Mouse (Mus musculus) liver (tissue): ENCODE data around the gene Kcnk6.

Experiments
- DNase-seq: peaks from one replicate; pipeline ENCODE4 v3.0.0-alpha.2; 2020; ENCODE audit warnings: mixed read lengths

Gene Kcnk6

DNA sequence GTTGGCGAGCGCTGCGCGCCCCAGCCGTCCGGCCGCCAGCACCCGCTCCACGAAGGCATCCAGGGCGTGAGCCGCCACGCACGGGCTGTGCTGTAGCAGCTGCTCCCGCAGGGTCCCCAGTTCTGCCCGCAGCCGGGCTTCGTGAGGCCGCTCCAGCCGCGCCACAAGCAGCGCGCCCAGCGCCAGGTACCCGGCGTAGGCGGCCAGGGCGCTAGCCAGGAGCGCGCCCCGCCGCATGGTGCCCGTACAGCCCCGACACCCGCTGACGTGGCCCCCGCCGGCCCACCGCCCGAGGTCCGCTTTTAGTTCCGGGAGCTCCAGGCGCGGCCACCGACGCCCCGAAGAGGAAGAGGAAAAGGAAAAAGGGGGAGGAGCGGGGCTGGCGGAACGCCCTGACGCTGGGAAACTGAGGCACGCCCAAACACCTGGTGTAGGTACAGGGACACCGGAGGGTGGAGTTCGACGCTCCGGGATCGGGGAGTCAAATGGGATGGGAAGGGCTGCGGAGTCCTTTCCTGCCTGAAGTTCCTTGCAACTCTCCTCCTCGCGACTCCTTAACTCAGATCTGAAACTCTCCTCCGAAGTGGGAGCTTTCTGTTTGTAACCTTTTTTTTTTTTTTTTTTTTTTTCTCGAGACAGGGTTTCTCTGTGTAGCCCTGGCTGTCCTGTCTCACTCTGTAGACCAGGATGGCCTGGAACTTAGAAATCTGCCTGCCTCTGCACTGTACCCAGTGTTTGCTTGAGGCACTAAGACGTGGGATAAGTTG, at the start of gene Kcnk6:
Gene Kcnk6, minus strand, starts transcription at position 269 of the 767 bp plus-strand sequence.
- DNase-seq, result peak; percentile 20

GRCm38 (mm10) chr7:29281201-29282073, 49.1 kb upstream of the Kcnk6 start, which contains the start of gene Spint2:
Gene Spint2 (minus strand): TSS chr7:29281912.
- DNase-seq, result peak; percentile 66

DNA sequence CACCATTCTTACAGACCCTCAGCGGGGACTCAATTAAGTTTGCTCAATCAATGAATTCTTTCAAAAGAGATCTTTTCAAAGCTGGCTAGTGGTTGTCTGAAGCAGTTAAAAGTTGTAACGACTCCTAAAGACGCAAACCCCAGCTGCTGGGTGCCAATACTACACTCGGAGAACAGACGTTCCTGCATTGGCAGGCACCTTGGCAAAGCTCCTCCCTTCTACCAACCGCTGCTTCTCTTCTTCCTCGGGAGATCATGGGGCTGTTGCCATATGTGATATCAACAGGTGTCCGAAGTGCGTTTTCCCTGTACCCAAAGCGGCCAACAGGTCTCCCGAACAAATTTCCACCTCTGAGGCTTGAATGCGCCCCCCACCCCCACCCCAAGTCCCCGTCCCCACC, 48.5 kb upstream of the Kcnk6 start:
- no peak for DNase-seq

GRCm38 (mm10) chr7:29279924-29280323, 47.6 kb upstream of the Kcnk6 start:
- DNase-seq, result no peak

DNA sequence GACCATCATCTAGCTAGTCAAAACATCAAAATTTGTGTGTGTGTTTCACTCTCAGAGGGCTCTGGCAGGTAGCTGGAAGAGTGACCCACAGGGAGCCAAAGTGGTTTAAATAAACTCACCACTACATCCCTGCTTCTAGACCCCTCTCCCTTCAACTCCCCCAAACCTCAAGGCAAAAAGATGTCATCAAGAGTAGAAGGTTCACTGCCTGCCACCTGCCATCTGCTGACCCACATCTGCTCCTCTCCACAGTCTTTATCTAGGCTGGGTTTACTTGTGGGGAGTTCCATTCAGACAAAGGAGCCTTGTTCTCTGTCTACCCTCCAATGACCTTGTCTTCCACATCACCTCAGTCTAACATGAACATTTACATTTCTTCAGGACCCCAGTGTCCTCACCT, 46.9 kb upstream of the Kcnk6 start:
- no peak for DNase-seq

- no peak for DNase-seq
Measured at GRCm38 (mm10) chr7:29277510-29277909, 45.2 kb upstream of the Kcnk6 start.

DNA sequence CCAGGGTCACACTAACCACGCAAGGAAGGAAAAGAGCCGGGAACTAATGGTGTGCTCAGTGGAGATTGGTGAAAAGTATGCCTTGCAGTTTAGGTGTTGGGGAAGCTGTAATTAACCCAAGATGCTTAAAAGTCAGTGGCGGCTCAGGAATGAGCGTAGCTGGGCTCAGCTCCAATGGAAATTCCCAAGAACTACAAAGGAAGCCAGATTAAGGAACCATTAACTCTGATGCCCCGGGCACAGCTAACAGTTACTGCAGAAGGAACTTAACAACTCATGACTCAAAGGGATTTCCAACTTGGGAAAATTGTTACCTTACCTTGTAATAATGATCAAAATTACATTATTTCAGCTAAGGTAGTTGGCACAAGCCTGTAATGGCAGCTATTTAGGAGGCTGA, 44.4 kb upstream of the Kcnk6 start:
- no peak for DNase-seq

GRCm38 (mm10) chr7:29271687-29272465, 39.6 kb upstream of the Kcnk6 start:
- no peak for DNase-seq

GRCm38 (mm10) chr7:29270445-29270844, 38.1 kb upstream of the Kcnk6 start:
- DNase-seq, result no peak

DNA sequence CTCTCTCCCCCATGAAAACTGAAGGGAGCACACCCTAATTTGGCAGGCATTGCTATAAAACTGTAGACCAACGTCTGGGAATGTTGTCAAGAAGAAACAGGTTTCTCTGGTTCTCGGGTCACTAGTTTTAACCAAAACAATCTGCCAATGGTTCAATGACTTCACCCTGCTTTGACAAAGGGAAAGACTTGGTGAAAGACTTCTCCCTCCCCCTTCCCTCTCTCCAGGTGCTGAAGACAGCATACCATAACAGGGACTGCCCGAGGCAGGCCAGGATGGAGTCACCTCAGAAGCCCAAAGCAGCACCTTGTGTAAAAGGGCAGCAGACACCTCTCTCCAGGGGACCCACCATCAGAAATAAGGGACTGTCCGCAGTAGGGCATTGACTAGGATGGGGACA, 34.6 kb upstream of the Kcnk6 start:
- no peak for DNase-seq

- no peak for DNase-seq
Measured at GRCm38 (mm10) chr7:29265636-29266035, 33.3 kb upstream of the Kcnk6 start.

GRCm38 (mm10) chr7:29263831-29264230, 31.5 kb upstream of the Kcnk6 start:
- no peak for DNase-seq

GRCm38 (mm10) chr7:29262151-29262550, 29.8 kb upstream of the Kcnk6 start:
- DNase-seq, result no peak

DNA sequence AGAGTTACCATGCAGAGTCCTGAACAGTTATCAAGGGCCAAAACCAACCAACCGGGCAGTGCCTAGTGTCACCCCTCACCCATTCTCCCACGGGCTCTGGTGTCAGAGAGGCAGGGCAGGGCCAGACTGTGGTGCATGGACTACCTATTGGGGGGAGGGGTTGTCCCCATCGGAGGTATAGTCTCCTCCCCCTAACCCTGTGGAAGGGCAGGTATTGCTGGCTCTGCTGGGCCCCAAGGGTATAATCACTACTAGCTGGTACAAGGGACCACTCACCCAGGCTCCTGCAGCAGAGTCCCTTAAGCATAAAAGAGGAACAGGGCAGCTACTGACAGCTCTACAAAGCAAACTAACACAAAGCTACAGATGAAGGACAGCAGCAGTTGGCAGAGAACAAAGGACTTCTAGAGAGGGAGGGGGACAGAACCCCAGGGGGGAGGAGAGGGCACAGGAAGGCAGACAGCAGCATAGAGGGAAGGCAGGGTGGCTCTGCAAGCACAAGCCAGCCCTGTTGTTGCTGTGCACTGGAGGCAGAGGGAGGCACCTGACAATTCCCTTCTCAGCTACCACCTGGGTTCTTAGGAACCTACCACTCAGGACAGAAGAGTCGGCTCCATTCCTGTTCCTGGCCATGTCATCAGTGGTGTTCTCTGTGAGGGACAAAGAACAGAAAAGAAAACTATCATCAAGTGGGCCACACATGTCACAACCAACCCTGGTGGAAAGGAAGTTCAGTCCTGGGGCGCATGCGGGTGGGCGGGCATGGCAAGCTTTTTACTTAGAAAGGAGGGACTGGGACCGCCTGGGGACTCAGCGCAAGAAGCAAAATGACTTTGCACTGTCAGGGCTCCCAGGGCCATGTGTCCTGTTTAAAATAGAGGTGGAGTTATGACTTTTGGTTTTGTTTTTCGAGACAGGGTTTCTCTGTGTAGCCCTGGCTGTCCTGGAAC, 27.7 kb upstream of the Kcnk6 start:
- no peak for DNase-seq

- no peak for DNase-seq
Measured at GRCm38 (mm10) chr7:29257368-29257767, 25.1 kb upstream of the Kcnk6 start.

- no peak for DNase-seq
Measured at GRCm38 (mm10) chr7:29255875-29256274, 23.6 kb upstream of the Kcnk6 start.

GRCm38 (mm10) chr7:29253842-29254241, 21.5 kb upstream of the Kcnk6 start:
- no peak for DNase-seq

- no peak for DNase-seq
Measured at GRCm38 (mm10) chr7:29251166-29251565, 18.9 kb upstream of the Kcnk6 start.

GRCm38 (mm10) chr7:29248261-29248841, 16.0 kb upstream of the Kcnk6 start, which contains the start of gene 2200002D01Rik:
Gene 2200002D01Rik (minus strand): TSS chr7:29248466.
- DNase-seq, result peak; percentile 28

DNA sequence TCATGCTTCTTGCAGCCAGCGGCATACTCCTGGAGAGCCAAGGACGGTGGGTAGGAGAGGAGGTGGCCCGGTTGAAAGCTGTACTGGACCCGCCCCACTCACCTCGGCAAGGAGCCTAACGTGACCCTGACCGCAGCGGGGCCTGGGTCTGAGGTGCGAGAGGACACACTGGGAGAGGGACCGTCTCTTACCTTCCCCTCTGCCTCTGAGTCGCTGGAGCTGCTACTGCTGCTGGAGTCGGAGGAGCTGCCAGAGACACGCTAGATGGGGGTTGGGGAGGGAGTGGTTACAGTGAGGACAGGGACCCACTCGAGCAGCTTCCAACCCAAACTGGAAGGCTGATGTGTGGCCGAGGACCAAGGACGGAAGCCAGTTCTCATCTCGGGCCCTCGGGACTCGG, 15.4 kb upstream of the Kcnk6 start:
- peak; percentile 12 for DNase-seq

DNA sequence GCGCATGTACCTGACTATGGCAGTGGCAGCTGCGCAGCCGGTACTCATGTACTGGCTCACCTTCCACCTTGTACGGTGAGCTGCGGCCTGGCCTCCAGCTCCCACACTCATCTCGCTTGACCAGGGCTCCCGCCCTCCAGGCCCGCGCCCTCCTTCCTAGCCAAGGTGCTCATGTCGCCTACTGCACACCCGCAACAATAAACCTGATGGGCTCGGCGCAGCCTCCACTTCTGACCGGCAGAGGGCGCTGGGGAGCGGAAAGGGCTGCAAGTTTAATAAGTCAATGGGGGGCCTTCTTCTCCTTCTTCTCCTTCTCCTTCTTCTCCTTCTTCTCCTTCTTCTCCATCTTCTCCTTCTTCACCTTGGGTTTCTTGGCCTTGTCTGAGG, 15.0 kb upstream of the Kcnk6 start:
- peak; percentile 83 for DNase-seq
